Mouse (Mus musculus): ENCODE results near the gene Sf3b3. TPM values are rescaled to one million over a fixed set of nuclear protein-coding genes. Genes with fewer than 3 reads are reported as not detected.

Sf3b3 gene
- polyA plus RNA-seq, 1 experiment, result 14.4 TPM

GRCm38 (mm10) chr8:110764671-110765070, 81.9 kb downstream of the Sf3b3 start:
- no peak for TF ChIP-seq POLR2A (IDR thresholded peaks at IDR 0.05; ENCODE audit: low read depth, low read length)
- no peak for TF ChIP-seq CTCF (IDR thresholded peaks at IDR 0.05; ENCODE audit: extremely low read depth, insufficient read length, insufficient replicate concordance, low read depth, low read length)
- 94% methylated on average over 3 of the region's 3 CpGs for WGBS

GRCm38 (mm10) chr8:110761988-110762387, 84.6 kb downstream of the Sf3b3 start:
- Histone ChIP-seq H3K27me3 (ENCODE audit: control insufficient read depth, insufficient read depth, low read length) (no peaks in the 10 kb centered on the region), H3K36me3 (ENCODE audit: control insufficient read depth, insufficient read depth, low read length) (no peaks in the 10 kb centered on the region), H3K4me3 (ENCODE audit: low read depth, low read length) (no peak overlapping the region), H3K27ac (ENCODE audit: insufficient read depth, low read depth, low read length) (no peak overlapping the region), H3K4me1 (ENCODE audit: control insufficient read depth, insufficient read depth, insufficient read length, low read length) (no peaks in the 10 kb centered on the region)
- TF ChIP-seq CTCF (IDR thresholded peaks at IDR 0.05; ENCODE audit: extremely low read depth, insufficient read length, insufficient replicate concordance, low read depth, low read length) (peak; percentile 22; the same call in 1 of the 2 replicates), POLR2A (IDR thresholded peaks at IDR 0.05; ENCODE audit: low read depth, low read length) (no peak)
- 52% methylated on average over 6 of the region's 6 CpGs for WGBS

More at GRCm38 (mm10) chr8:110764671-110765070, 81.9 kb downstream of the Sf3b3 start:
- no peaks in the 10 kb centered on the region for H3K36me3 ChIP-seq (ENCODE audit: control insufficient read depth, insufficient read depth, low read length)
- H3K4me3 ChIP-seq (ENCODE audit: low read depth, low read length), result no peak overlapping the region
- no peaks in the 10 kb centered on the region for H3K4me1 ChIP-seq (ENCODE audit: control insufficient read depth, insufficient read depth, insufficient read length, low read length)
- no peaks in the 10 kb centered on the region for H3K27me3 ChIP-seq (ENCODE audit: control insufficient read depth, insufficient read depth, low read length)
- no peak overlapping the region for H3K27ac ChIP-seq (ENCODE audit: insufficient read depth, low read depth, low read length)

GRCm38 (mm10) chr8:110761185-110761584, 85.4 kb downstream of the Sf3b3 start:
- no peak for TF ChIP-seq CTCF (IDR thresholded peaks at IDR 0.05; ENCODE audit: extremely low read depth, insufficient read length, insufficient replicate concordance, low read depth, low read length)
- TF ChIP-seq POLR2A (IDR thresholded peaks at IDR 0.05; ENCODE audit: low read depth, low read length), result no peak
- 49% methylated on average over 5 of the region's 5 CpGs for WGBS

GRCm38 (mm10) chr8:110760280-110760940, 86.2 kb downstream of the Sf3b3 start:
- Histone ChIP-seq H3K27ac (ENCODE audit: insufficient read depth, low read depth, low read length) (peak overlapping the region; percentile 13; the same call in 1 of the 2 replicates), H3K4me3 (ENCODE audit: low read depth, low read length) (no peak overlapping the region), H3K27me3 (ENCODE audit: control insufficient read depth, insufficient read depth, low read length) (no peaks in the 10 kb centered on the region), H3K4me1 (ENCODE audit: control insufficient read depth, insufficient read depth, insufficient read length, low read length) (no peaks in the 10 kb centered on the region), H3K36me3 (ENCODE audit: control insufficient read depth, insufficient read depth, low read length) (no peaks in the 10 kb centered on the region)
- no peak for TF ChIP-seq CTCF (IDR thresholded peaks at IDR 0.05; ENCODE audit: extremely low read depth, insufficient read length, insufficient replicate concordance, low read depth, low read length)
- WGBS, result 68% methylated on average over 7 of the region's 7 CpGs

More at GRCm38 (mm10) chr8:110761185-110761584, 85.4 kb downstream of the Sf3b3 start:
- H3K4me1 ChIP-seq (ENCODE audit: control insufficient read depth, insufficient read depth, insufficient read length, low read length), result no peaks in the 10 kb centered on the region
- no peaks in the 10 kb centered on the region for H3K27me3 ChIP-seq (ENCODE audit: control insufficient read depth, insufficient read depth, low read length)
- peak overlapping the region; percentile 13; the same call in 1 of the 2 replicates for H3K27ac ChIP-seq (ENCODE audit: insufficient read depth, low read depth, low read length)
- H3K36me3 ChIP-seq (ENCODE audit: control insufficient read depth, insufficient read depth, low read length), result no peaks in the 10 kb centered on the region
- H3K4me3 ChIP-seq (ENCODE audit: low read depth, low read length), result no peak overlapping the region

Other genes starting within 250 kb of the Sf3b3 start
- gene Vac14, start 228.2 kb downstream of the Sf3b3 start, polyA plus RNA-seq (2012; rRNA removed), result 14.0 and 26.8 TPM in 2 replicates
- gene Mtss1l, start 125.3 kb downstream of the Sf3b3 start, polyA plus RNA-seq (2012; rRNA removed), result 19.3 and 21.9 TPM in 2 replicates
- gene Il34, start 40.9 kb downstream of the Sf3b3 start, polyA plus RNA-seq (2012; rRNA removed), result 7.6 and 16.7 TPM in 2 replicates
- 13.5 and 21.6 TPM in 2 replicates for gene Cog4, start 187 bp downstream of the Sf3b3 start, polyA plus RNA-seq (2012; rRNA removed)
- 17.9 and 21.7 TPM in 2 replicates for gene Fuk, start 55.7 kb upstream of the Sf3b3 start, polyA plus RNA-seq (2012; rRNA removed)
- 3.6 and 5.9 TPM in 2 replicates for gene St3gal2, start 73.1 kb upstream of the Sf3b3 start, polyA plus RNA-seq (2012; rRNA removed)
- 5.3 and 10.4 TPM in 2 replicates for gene Ddx19a, start 151.0 kb upstream of the Sf3b3 start, polyA plus RNA-seq (2012; rRNA removed)
- 1.3 and 1.7 TPM in 2 replicates for gene Ddx19b, start 185.0 kb upstream of the Sf3b3 start, polyA plus RNA-seq (2012; rRNA removed)
- 7.9 and 23.6 TPM in 2 replicates for gene Aars, start 186.4 kb upstream of the Sf3b3 start, polyA plus RNA-seq (2012; rRNA removed)
- 23.6 and 25.8 TPM in 2 replicates for gene Exosc6, start 209.6 kb upstream of the Sf3b3 start, polyA plus RNA-seq (2012; rRNA removed)
- gene Clec18a, start 245.6 kb upstream of the Sf3b3 start, polyA plus RNA-seq (2012; rRNA removed), result not detected in 2 replicates
- gene Pdpr, start 247.8 kb upstream of the Sf3b3 start, polyA plus RNA-seq (2012; rRNA removed), result 6.4 and 6.7 TPM in 2 replicates

All from small intestine, adult 2 months (tissue).